Mouse (Mus musculus): ENCODE data around the gene Scgb3a1.

Gene Scgb3a1

GRCm38 (mm10) chr11:49658791-49659469, 4.5 kb upstream of the Scgb3a1 start:
- peak; percentile 15 to 21 for DNase-seq

GRCm38 (mm10) chr11:49659470-49659799, 4.0 kb upstream of the Scgb3a1 start:
- no peak for DNase-seq

- no peak for DNase-seq
Measured at GRCm38 (mm10) chr11:49662292-49662780, 1.1 kb upstream of the Scgb3a1 start.

GRCm38 (mm10) chr11:49664262-49665140, 1.1 kb downstream of the Scgb3a1 start:
- DNase-seq, result no peak

GRCm38 (mm10) chr11:49665462-49665861, 2.1 kb downstream of the Scgb3a1 start:
- no peak for DNase-seq

GRCm38 (mm10) chr11:49673433-49673832, 10.0 kb downstream of the Scgb3a1 start:
- DNase-seq, result no peak

GRCm38 (mm10) chr11:49684237-49684973, 21.0 kb downstream of the Scgb3a1 start:
- no peak for DNase-seq

GRCm38 (mm10) chr11:49695013-49695412, 31.6 kb downstream of the Scgb3a1 start:
- no peak for DNase-seq

GRCm38 (mm10) chr11:49695695-49696094, 32.3 kb downstream of the Scgb3a1 start:
- DNase-seq, result peak; percentile 55 to 61

- no peak for DNase-seq
Measured at GRCm38 (mm10) chr11:49696472-49696871, 33.1 kb downstream of the Scgb3a1 start.

GRCm38 (mm10) chr11:49697779-49698178, 34.4 kb downstream of the Scgb3a1 start:
- DNase-seq, result no peak

- DNase-seq, result no peak
Measured at GRCm38 (mm10) chr11:49699079-49699478, 35.7 kb downstream of the Scgb3a1 start.

GRCm38 (mm10) chr11:49702014-49702413, 38.6 kb downstream of the Scgb3a1 start:
- DNase-seq, result no peak

- peak; percentile 36 to 59 for DNase-seq
Measured at GRCm38 (mm10) chr11:49704804-49705203, 41.4 kb downstream of the Scgb3a1 start.

GRCm38 (mm10) chr11:49707834-49708233, 44.4 kb downstream of the Scgb3a1 start:
- no peak for DNase-seq

GRCm38 (mm10) chr11:49710664-49711063, 47.3 kb downstream of the Scgb3a1 start:
- DNase-seq, result no peak

GRCm38 (mm10) chr11:49711981-49712554, 48.7 kb downstream of the Scgb3a1 start:
- DNase-seq, result peak in 1 of 2 experiments; percentile 42

- DNase-seq, result peak; percentile 98
Measured at GRCm38 (mm10) chr11:49712555-49713335, 49.3 kb downstream of the Scgb3a1 start, which contains the start of gene Cnot6. Gene Cnot6 (minus strand): TSS chr11:49712723.

- peak; percentile 38 to 54 for DNase-seq
Measured at GRCm38 (mm10) chr11:49713336-49714334, 50.2 kb downstream of the Scgb3a1 start.

Data from kidney, postnatal 36 days (tissue).